Mouse (Mus musculus): Measurements from ENCODE around the gene Sox10. TPM values are rescaled to one million over a fixed set of nuclear protein-coding genes. Genes with fewer than 3 reads are reported as not detected.

The Sox10 gene
- total RNA-seq, 2 experiments from 2014 or later = 1.3 to 1.8 TPM

DNA sequence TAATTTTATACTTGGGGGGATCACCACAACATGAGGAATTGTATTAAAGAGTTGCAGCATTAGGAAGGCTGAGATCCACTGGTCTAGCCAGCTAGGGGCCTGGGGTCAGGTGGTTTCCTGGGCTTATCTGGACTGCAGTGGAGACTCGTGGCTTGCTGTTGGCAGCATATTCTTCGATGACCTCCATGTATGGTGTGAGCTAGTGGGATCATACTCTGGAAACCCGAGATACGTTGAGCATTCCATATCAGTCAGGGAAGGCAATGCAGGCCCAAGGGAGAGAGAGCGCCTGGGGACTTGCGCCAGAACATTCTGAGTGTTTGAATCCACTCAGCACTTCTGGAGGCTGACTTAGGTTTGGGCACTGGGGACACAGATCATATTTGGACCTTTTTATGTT is 41.3 kb downstream of the Sox10 start:
- DNase-seq = no peak

DNA sequence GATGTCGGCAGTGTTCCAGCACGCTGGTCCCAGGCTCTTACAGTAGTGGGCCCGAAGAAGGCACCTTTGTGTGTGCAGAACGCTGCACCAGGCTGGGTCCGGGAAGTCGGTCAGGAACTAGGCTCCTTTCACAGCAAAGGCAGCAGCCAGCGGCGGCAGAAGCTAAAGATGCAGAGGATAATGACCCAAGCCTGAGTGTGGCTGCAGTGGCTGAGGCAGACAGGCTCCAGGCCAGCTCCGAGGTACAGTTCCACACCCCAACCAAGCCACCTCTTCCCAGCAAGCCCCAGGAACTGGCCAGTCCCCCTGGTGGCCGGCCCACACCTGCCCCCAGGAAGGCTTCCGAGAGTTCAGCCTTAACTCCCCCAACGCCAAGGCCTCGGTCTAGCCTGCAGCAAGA is 42.5 kb downstream of the Sox10 start:
- no peak for DNase-seq

DNA sequence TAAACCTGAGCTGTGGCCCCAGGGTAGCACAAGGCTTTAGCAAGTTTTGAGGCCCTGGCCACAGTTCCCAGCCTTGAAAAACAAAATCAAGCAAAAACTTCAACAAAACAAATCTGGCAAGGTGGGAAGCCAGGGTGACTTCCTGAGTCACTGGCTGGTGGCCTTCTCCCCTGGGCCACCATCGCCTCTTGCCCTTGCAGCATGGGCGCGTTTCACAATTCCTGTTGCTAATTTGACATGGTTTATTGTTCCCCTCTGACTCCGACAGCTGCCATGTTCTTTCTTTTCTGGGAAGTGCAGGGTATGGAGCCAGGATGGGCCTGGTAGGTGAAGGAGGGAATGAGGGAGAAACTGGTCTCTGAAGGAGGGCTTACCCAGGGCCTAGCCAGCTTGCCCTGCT is 42.9 kb downstream of the Sox10 start:
- DNase-seq = peak; percentile 50 to 65

- no peak for DNase-seq
These were observed 45.5 kb downstream of the Sox10 start for GRCm38 (mm10) chr15:79119491-79119890.

GRCm38 (mm10) chr15:79115276-79115675 is 49.8 kb downstream of the Sox10 start:
- DNase-seq = peak in 1 of 2 experiments; percentile 48

DNA sequence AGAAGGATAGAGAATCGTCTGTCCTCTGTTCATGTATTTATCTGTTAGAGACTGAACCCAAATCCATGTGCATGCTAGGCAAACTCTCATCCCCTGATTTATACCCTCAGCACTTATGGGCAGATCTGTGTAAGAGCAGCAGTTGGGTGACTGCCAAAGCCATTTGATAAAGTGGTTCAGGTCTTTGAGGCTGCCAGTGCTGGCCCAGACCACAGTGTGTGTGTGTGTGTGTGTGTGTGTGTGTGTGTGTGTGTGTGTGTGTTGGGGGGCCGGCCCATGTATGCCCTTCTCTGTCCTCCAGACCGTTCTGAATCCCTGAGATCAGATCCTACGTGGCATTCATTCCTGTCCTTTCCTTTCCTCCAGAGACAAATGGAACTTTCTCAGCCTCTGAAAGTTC is 53.3 kb downstream of the Sox10 start:
- peak; percentile 61 to 72 for DNase-seq

DNA sequence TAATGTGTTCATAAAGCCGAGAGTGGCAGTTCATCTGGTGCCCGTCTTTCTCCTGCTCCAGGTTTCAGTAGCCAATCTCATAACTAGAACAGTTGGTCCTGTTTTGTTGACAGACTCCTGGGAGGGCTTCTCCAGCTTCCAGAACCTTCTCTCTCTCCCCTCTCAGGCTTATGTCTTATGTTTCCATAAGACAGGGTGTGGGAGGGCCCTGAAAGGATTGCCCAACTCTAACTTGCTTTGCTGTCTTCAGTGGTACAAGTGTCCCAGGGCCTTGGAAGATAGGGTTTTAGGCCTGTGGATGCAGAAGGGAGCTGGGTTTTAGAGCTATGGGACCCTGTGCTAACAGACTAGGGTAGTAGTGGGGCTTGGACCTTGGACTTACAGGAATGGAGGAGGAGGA is 54.5 kb downstream of the Sox10 start:
- no peak for DNase-seq

DNA sequence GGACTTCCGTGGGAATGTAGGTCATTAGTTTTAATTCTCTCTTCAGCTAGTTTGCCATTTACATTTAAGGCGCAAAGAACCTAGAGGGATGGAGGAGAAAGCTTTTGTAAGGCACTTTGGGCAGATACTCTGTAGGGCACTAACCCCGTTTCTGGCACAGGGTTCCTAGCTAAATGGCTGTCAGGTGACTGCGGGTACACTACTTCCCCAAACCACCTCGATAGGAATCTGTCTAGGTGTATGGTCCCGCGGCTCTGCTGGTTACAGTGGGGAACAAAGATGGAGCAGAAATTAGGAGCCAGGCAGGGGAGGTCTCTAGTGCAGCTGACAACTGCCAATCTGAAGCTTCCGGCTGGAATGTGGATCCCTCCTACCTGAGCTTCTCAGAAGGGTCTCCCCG is 55.0 kb downstream of the Sox10 start:
- DNase-seq = no peak

DNA sequence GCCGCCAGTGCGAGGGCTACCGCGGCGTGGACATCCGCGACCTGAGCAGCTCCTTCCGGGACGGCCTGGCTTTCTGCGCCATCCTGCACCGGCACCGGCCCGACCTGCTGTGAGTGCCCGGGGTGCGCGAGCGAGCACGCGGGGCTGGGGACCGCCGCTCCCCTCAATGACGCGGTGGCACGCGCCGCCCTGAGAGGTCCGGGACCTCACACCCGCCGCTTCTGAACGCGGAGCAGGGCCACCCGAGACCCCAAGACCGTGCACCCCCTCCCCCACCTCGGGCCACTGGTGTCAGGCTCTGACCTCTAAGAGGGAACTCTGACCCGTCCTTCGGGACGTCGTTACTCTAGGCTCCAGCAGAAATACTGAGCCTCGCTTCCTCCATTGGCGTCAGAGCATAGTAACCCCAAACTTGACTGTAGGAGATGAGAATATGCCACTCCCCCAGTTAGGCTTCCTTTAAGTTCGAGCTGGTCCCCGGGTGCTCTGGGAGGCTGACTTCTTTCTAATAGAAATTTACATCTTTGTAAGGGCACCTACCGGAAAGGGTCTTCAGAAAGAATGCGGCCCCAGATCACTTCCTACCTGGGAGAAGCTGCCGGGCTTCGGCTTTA is 55.6 kb downstream of the Sox10 start:
- DNase-seq = peak; percentile 44 to 64

- DNase-seq = peak; percentile 92
These were observed 56.4 kb downstream of the Sox10 start, which contains the start of gene Micall1 for GRCm38 (mm10) chr15:79108421-79109320. Micall1 (plus strand) TSS chr15:79108898.

GRCm38 (mm10) chr15:79107966-79108365 is 57.1 kb downstream of the Sox10 start:
- DNase-seq = peak; percentile 55 to 57

DNA sequence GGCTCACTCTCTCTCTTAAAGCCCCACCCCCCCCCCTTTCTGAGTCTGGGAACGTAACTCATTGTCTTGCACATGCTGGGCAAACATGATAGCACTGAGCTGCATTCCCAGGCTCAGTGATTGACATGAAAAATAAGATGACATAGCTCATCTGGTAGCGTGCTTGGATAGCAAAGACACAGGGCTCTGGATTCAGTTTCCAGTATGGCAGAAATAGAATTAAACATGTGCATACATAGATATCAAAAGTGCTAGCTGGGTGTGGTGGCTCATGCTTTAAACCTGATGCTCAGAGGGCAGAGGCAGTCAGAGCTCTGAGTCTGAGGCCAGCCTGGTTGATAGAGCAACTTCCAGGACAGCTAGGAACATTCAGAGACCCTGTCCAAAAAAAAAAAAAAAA is 59.2 kb downstream of the Sox10 start:
- DNase-seq = no peak

Other genes starting within 250 kb of the Sox10 start
- 100 to 1,000 TPM; 303 to 486 TPM for gene Lgals1, start 238.5 kb downstream of the Sox10 start, total RNA-seq (2021)
- 10 to 100 TPM; 41.5 to 47.4 TPM for gene Nol12, start 230.3 kb downstream of the Sox10 start, total RNA-seq (2021)
- 100 to 1,000 TPM; 111 to 142 TPM for gene Triobp, start 217.5 kb downstream of the Sox10 start, total RNA-seq (2021)
- 100 to 1,000 TPM; 127 to 173 TPM for gene H1f0, start 136.8 kb downstream of the Sox10 start, total RNA-seq (2021)
- under 1 TPM; 0.30 to 0.36 TPM for gene Galr3, start 123.4 kb downstream of the Sox10 start, total RNA-seq (2021)
- gene Ankrd54, start 102.3 kb downstream of the Sox10 start, total RNA-seq (2021) = 10 to 100 TPM; 18.9 to 27.0 TPM
- gene Eif3l, start 90.1 kb downstream of the Sox10 start, total RNA-seq (2021) = 100 to 1,000 TPM; 140 to 156 TPM
- 10 to 100 TPM; 41.3 to 51.4 TPM for gene Micall1, start 56.3 kb downstream of the Sox10 start, total RNA-seq (2021)
- 100 to 1,000 TPM; 137 to 143 TPM for gene Polr2f, start 24.2 kb downstream of the Sox10 start, total RNA-seq (2021)
- 1 to 10 TPM; 5.5 to 7.3 TPM for gene 1700088E04Rik, start 24.0 kb downstream of the Sox10 start, total RNA-seq (2021)
- gene Pick1, start 63.9 kb upstream of the Sox10 start, total RNA-seq (2021) = 10 to 100 TPM; 17.7 to 18.1 TPM
- under 1 TPM in 1 of 2 experiments, not detected in 1; 0.13 TPM for gene Gm49486, start 64.2 kb upstream of the Sox10 start, total RNA-seq (2021)
- gene Slc16a8, start 89.5 kb upstream of the Sox10 start, total RNA-seq (2021) = not detected
- gene Baiap2l2, start 120.3 kb upstream of the Sox10 start, total RNA-seq (2021) = not detected
- gene Pla2g6, start 163.2 kb upstream of the Sox10 start, total RNA-seq (2021) = 10 to 100 TPM; 25.1 to 30.8 TPM
- gene Maff, start 181.4 kb upstream of the Sox10 start, total RNA-seq (2021) = 10 to 100 TPM in 1 of 2 experiments, 1 to 10 TPM in 1; 6.3 to 19.1 TPM
- 10 to 100 TPM; 46.6 to 75.2 TPM for gene Tmem184b, start 238.3 kb upstream of the Sox10 start, total RNA-seq (2021)